Mouse (Mus musculus): ENCODE results near the gene Cox16. TPM values are rescaled to one million over a fixed set of nuclear protein-coding genes. Genes with fewer than 3 reads are reported as not detected.

The Cox16 gene
- polyA plus RNA-seq, 1 experiment from 2014 or later = 110 TPM

Other genes with a start within 250 kb of the Cox16 start
- gene Slc8a3, start 151.9 kb downstream of the Cox16 start, polyA plus RNA-seq (2015; fragmentation: Nextera tagmentation; extraction: Ambion mirVana) = 10.1 and 10.2 TPM in 2 replicates
- 0.25 and 0.30 TPM in 2 replicates for gene Gm4787, start 105.7 kb downstream of the Cox16 start, polyA plus RNA-seq (2015; fragmentation: Nextera tagmentation; extraction: Ambion mirVana)
- 0.41 and 0.50 TPM in 2 replicates for gene Adam4, start 63.2 kb downstream of the Cox16 start, polyA plus RNA-seq (2015; fragmentation: Nextera tagmentation; extraction: Ambion mirVana)
- gene Gm20498, start 47.8 kb upstream of the Cox16 start, polyA plus RNA-seq (2015; fragmentation: Nextera tagmentation; extraction: Ambion mirVana) = 42.0 and 44.4 TPM in 2 replicates
- 36.7 and 39.8 TPM in 2 replicates for gene Synj2bp, start 47.8 kb upstream of the Cox16 start, polyA plus RNA-seq (2015; fragmentation: Nextera tagmentation; extraction: Ambion mirVana)
- 0.82 and 0.89 TPM in 2 replicates for gene Adam21, start 83.3 kb upstream of the Cox16 start, polyA plus RNA-seq (2015; fragmentation: Nextera tagmentation; extraction: Ambion mirVana)
- 38.0 and 39.4 TPM in 2 replicates for gene Med6, start 109.9 kb upstream of the Cox16 start, polyA plus RNA-seq (2015; fragmentation: Nextera tagmentation; extraction: Ambion mirVana)
- gene Ttc9, start 146.1 kb upstream of the Cox16 start, polyA plus RNA-seq (2015; fragmentation: Nextera tagmentation; extraction: Ambion mirVana) = 15.3 and 17.2 TPM in 2 replicates